Mouse (Mus musculus): ENCODE measurements around the gene Scgb1b29.
"Not testable (repeated sequence)": the region's sequence is repeated elsewhere in the genome, so short reads cannot be mapped to it uniquely, and the experiment has no call there.

Gene Scgb1b29

GRCm38 (mm10) chr7:32441241-32441640, at the start of gene Scgb1b29:
Gene Scgb1b29, plus strand, starts transcription at chr7:32441541.
- not testable (repeated sequence) for DNase-seq (ENCODE audit: low spot score)

- DNase-seq (ENCODE audit: low spot score): not testable (repeated sequence)
Measured at GRCm38 (mm10) chr7:32428636-32429035, 12.7 kb upstream of the Scgb1b29 start.

Data from lung, postnatal 25 days (tissue).